Mouse (Mus musculus) MN1 (cell line): Measurements from ENCODE around the gene Sgsm2.

Experiments
- DNase-seq: peaks from one replicate; pipeline ENCODE4 v3.0.0-alpha.2; 2016; ENCODE audit warnings: low spot score

Sgsm2 gene

DNA sequence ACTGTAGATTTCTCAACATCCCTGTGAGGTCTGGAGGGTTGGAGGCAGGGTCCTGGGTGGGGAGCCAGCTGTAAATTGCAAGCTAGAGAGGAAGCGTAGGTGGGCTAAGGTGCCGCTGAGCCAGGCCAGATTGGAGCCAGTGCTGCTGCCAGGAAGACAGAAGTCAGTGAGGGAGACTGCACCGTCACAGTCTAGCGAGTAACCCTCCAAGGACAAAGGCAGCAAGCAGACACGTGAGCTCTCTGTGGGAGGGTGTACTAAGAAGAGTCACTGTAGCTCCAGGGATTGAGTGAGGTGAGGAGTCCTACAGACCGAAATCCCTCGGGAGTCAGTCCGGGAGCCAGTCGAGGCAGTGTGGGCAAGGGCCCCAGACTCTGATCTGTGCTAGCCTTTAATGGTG is 55.5 kb downstream of the Sgsm2 start:
- DNase-seq, result no peak

DNA sequence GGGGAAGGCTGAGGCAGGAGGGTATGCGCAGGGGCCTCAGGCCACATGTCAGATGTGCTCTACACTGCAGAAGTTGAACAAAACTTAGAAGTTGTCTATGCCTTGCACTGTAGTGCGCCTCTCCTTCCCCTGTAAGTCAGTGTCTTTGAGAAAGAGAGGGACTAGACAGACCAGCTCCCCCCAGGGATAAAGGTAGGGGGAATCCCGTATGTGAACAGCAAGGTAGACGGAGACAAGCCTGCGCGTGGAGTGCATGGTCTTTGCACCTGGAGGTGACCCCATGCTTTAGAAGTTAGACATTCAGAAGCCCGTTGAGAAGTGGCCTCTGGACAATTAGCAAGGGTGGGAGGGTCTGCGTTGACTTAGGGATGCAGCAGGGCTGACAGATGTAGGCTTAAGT is 56.1 kb downstream of the Sgsm2 start:
- no peak for DNase-seq

DNA sequence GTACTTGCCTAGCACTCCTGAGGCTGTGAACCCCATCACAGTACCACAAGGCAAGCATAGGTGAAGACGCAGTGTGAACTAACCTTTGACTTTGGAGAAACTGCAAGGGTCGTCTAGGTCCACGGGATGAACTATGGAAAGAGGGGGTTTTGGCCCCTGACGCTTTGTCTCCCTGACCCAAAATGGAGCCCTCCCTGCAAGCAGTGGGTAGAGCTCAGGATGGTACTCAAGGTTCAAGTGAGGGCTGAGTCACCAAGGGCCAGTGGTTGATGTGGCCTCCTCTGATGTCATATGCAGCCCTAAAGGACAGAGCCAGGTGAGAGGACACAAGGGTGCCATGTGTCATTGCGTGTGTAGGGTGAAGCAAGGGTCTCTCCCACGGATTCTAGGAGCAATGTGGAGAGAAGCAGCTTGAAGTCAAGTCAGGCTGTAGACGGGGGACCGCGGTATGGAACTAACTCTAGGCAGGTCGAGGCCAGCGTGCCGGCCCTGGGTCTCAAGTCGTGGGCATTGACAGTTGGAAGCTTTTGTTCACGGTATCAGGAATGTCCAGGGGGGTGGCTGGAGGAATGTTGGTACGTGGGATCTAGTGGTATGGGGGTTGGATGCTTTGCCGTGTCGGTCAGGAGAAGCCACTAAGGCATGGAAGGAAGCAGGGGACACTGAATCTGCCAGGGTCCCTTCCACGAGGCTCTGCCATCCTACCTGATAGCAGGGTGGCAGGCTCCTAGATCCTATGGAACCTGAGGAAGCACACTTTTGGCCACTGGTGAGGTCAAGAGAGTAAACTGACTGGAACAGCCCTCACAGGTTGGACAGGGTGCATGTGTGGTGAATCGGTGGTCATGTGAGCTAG is 56.8 kb downstream of the Sgsm2 start:
- no peak for DNase-seq

DNA sequence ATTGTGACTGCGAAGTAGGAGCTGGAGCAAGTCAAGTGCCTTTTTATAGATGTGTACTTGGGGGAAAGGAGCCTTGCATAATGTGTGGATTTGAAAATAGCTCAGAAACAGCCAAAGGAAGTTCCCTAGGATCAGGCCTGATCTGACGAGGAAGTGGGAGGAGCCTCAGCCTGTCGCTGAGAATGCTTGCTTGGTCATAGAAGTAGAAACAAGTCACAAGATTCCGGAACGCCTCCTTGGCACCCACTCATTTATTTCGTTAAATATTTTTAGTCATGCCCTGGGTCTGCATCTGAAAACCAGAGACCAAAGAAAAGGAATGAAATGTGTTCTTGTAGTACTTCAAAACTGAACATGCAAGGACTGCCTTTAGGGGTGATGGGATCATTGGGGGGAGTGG is 57.9 kb downstream of the Sgsm2 start:
- peak; percentile 47 for DNase-seq

DNA sequence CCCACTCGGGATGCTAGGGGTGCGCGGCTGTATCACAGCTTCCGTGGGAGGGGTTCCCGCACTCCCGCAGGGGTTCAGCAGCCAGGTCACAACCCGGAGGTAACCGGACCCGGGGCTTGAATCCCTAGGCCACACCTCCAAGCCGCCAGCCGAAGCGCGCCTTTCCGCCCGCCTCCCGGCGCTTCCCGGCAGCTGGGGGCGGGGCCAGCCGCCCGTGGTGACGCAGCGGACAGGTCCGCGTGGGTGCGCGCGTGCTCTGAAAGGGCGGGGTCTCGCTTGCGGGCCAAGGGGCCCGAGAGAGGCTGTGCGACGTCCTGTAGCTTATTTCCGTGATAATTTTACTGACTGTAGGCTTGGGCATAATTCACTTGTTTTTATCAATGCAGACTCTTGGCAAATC is 58.4 kb downstream of the Sgsm2 start:
- peak; percentile 94 for DNase-seq

DNA sequence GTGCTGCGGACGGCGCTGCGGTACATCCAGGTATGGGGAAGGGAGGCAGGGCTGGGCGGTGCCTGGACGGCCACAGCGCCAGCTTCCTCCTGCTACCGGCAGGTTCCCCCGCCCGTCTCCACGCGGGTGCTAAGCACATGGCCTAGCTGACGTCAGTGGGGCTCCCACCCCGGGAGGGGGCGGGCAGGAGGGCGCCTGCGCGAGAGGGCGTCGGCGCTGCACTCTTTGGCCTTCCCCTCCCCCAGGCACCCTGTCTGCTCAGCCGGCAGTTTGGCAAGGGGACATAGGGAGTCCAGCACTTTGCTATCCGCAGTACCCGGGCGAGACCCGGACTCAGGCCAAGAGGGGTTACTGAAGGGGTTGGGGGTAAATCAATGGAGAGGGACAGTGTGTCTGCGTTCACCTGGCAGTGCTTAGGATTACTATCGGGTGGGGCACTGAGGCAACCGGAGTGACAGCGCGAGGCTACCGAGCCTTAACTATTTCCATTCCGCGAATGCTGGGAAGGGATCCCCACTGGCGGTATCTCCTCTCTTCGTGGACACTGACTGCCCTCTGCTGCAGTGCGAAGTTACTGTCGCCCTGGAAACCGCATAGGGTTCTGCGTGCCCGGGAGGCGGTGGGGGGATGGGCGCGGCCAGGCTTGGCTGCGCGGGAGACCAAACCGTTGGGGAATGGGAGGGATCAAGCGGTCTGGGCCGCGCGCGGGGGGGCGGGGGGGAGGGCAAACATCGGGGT is 59.0 kb downstream of the Sgsm2 start:
- peak; percentile 93 for DNase-seq

DNA sequence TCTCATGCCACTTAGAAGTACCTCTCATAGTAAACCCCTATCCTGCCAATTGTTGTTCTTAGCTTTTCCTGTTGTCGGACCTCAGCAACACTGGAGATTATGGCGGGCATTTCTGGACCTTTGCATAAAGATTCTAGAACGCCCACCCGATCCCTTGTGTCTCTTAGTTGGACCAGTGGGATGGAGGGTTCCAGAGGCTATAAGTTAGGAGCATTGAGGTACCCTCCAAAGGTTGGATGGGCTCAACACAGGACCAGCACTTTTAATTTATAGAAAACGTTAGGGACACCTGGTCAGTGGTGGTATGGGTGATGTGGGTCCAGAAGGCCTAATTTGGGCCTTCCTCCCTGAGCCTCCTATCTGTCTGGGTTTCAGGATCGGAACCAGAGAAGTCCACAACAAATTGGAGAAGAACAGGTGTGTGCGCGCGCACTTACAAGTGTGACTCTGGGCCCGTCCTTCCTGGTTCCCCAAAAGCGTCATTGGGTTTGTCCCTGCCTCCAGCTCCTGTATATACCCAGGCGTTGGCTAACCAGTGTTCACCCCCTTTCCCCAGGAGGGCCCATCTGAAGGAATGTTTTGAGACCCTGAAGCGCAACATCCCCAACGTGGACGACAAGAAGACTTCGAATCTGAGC is 59.7 kb downstream of the Sgsm2 start:
- no peak for DNase-seq

DNA sequence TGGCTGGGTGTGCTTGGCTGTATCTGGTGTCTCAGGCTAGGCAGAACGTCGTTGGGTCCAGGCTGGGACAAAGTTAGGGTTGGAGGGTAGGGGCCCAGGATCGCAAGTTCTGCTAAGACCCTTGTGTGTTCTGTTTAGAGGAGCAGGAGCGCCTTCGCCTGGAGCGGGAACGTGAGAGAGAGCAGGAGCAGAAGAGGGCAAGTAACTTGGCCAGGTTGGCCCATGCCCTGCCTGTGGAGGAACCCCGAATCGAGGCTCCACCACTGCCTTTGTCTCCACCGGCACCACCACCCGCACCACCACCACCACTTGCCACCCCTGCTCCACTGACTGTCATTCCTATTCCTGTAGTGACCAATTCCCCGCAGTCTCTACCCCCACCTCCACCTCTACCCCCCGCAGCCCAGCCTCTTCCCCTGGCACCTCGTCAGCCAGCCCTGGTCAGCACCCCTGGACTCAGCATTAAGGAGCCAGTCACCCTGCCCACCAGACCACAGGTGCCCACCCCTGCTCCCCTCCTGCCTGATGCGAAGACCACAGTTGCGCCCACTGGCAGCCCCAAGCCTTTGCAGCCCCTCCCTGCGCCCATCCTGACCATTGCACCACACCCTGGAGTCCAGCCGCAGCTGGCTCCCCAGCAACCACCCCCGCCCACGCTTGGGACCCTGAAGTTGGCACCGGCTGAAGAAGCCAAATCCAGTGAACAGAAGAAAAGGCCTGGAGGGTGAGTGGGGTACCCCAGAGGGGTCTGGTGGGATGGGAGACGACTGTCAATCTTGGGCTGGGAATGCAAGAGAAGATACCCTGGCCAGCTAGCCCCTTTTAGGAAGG is 60.4 kb downstream of the Sgsm2 start:
- no peak for DNase-seq

DNA sequence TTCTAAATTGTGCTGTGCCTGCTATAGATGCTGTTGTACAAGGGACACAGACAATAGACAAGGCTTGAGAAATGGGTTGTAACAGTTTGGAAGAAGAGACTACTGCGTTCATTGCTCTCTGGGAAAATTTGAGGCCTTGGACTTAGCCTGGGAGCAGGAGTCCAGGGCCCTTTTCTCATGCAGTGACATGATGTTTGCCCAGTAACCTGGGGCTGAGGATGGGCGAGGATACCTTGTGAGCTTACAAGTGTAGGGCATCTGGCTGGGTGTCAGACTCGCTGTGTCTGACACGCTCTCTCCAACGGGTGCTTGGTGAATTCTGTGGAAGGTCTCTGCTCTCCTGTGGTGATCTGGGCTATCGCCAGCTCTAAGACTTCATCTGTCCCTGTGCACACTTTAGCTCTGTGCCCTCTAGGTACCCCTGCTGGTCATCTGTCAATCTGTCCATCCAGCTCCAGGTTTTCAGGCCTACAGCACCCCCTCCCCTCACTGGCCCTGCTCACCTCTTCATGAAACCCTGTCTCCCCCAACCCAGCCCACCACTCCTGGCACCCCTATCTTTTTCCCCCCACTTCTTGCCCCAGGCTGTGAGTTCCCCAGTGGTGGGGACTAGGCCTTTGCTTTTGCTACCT is 61.2 kb downstream of the Sgsm2 start:
- no peak for DNase-seq

DNA sequence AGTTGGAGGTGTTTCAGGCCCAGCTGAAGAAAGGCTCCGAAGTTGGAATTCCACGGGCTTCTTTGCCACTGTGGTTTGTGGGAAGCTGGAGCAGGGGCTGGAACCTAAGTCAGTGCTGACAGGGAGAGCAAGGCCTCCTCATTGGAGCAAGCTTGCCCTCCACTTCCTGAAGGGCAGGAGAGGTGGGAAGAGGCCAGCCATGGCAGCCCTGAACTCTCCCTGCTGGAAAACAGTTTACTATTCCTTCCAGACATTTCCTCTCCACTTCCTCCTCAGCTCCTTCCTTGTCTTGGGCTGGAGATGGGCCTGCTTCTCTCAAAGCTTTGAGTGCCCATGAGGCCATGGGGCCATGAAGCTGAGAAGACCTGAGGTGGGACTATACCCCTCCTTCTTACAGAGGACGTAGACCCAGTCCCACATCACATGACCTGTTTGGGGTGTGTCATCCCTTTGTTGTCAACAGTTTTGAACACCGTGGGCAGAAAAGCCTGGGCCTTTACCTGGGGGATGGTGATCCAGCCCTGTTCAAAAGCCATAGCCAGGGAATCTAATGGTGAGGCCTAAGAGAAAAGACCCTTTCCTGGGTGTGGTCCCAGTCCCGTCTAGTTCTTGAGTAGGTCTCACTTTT is 62.1 kb downstream of the Sgsm2 start:
- no peak for DNase-seq

DNA sequence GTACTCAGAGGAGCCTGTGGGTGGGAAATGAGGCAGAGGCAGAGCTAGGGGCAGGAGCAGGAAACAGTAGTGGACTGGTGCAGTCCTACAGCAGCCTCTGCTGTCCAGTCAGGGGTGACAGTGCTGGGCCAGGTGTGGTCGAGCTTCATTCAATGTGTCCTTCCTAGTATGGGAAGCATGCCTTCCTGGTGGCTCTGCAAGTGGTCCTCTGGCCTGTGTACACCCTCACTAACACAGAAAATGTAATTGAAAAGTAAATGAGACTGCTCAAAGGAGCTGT is 62.6 kb downstream of the Sgsm2 start:
- DNase-seq, result no peak

DNA sequence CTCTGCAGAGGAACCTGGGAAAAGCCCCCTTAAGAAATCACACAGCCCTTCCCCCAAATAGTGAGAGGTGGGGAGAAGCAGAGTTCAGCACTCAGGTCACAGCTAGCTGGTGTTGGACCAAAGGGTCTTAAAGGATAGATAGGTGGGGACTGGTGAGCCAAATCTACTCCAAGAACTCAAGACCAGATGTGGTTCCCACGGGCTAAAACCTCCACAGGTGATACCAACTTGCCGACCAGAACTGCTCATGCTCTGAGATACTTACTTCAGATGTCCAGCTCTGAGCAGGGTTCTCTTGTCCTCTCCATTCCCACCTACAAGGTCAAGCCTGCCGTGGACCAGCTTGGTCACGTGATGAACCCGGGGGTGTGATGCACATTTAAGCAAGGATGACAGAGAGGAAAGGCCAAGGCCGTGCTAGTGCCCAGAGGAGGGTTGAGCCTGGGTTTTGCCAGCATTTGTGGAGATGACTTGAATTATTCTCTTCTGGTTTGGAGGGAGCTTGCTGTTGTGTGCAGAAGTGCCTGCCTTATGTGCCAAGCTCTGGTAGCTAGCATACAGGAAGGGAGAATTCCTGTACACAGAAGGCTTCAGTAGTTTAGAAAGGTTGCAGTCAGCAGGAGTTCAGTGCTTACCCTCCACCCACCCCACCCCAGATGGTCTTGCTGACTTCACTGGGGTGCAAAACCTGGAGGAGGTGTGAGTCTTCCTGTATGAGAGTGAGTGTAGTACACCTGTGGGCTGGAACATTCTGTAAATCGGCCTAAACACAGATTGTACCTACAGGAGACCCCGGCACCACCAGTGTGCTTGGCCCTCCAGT is 63.1 kb downstream of the Sgsm2 start:
- no peak for DNase-seq

DNA sequence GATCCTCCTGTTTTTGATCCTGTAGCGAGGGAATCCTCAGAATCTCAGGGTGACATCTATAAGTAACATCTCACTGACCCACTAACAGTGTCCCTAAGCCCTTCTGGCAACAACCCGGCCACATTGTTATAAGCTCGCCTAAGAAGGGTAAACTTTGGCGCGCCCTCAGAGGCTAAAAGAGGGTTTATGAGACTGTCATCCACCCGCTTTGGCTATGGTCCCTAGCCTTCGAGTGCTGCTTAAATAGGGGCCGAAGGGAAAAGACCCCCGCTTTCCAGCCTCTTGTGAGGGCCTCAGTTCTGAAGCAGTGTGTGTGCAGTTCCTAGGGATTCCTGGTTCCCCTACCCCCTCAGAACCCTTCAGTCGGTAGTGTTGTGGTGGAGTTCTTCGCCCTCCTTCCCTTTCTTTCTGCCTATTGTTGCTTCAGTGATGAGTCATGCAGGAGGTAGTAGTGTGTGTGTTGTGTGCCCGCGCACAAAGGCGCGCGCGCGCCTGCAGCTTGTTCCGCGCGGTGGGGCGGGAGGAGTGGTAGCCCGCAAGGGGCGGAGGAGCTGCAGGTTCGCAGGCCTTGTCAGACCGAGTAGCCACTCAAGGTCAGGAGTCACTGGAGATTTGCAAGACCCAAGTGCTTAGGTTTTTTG is 64.2 kb downstream of the Sgsm2 start:
- DNase-seq, result peak; percentile 80

DNA sequence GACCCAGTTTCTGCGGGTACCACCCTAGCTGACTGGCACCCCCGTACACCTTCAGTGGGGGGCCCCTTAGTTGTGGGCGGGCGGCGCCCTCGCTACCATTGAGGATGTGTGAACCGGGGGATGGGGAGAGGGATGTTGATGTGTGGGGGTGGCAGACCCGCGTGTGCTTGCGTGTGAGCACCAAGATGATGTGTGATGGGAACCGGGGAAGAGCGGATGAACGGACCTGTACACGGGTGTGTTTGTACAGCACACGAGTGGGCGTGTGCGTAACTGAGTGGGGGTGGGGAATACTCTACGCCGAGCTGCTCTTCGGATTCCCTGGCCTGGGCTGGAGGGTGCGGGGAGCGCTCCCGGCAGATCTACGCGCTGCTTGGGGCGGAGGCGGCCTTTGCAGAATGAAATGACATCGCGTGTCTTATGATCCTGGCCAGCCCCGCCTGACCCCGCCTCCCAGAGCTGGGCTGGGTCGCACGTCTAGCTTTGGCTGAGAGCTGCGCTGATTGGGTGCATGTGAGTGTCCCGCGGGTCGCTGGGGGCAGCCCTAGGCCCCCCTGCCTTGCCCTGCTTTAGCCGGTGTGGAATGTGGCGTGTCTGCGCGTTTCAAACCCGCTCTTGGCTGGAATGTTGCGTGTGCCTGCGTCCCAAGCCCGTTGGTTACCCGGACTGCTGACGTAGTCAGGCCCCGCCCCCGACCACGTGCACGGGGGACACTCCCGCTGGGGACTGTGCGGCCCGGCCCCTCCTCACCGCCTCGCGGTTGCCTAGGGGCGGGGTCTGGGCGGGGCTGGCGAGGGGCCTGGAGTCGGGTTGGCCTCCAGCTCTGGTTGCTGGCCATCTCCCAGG is 65.0 kb downstream of the Sgsm2 start:
- DNase-seq, result peak; percentile 98

DNA sequence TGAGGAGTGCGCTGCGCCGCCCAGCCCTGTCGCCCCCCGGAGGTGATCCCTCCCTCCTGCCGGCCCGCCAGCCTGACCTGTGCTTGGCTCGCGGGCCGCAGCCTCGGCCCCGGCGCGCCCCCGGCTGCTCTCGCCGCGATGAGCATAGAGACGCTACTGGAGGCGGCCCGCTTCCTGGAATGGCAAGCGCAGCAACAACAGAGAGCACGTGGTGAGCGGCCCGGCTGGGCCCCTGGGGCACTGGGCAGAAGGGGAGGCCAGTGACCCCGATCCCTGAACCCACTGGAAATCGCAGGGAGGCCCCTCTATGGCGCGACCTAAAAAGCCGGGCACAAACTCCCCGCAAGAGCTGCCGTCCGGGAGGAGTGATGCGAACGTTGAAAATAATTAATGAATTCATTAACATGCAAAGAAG is 65.7 kb downstream of the Sgsm2 start:
- peak; percentile 64 for DNase-seq

DNA sequence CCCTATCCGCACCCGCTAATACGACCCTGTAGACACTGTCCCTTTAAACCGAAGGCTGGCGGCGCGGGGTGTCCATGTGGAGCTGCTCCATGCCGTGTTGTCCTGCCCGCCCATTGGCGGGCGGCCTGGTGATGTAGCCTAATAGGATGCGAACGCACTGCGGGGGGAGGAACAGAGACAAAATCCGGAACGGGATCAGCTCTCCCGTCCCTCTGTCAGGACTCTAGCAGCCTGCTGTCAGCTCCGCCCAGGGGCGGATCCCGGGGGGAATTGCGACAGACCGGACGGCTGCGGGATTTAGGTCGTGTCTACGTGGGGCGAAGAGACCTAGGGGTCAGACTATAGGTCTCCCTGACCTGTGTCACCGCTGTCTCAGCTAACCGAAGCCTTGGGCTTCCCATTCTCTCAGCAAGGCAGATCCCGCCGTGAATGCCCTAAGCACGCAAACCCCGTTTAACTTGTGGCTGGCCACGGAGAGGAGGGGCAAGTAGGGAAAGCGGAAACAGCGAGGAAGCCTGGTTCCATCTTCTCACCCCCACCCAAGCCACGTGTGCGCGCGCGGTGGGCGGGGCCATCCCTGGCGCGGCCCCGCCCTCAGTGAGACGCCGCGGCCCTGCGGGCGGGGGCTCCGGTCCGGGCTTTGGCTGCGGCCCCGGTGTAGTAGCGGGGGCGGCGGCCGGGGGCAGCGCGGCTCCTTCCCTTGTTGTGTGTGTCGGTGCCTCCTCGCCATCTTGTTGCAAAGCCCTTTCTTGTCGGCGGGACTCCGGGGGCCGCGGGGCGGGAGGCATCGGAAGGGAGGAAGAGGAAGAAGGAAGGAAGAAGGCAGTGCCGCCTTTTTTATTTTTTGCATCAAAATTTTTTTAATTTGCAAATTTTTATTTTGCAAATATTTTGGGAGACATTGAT is 66.4 kb downstream of the Sgsm2 start, which contains the start of gene Mnt:
TSS of gene Mnt (plus strand) at position 665 of the 906 bp plus-strand sequence.
- peak; percentile 98 for DNase-seq

DNA sequence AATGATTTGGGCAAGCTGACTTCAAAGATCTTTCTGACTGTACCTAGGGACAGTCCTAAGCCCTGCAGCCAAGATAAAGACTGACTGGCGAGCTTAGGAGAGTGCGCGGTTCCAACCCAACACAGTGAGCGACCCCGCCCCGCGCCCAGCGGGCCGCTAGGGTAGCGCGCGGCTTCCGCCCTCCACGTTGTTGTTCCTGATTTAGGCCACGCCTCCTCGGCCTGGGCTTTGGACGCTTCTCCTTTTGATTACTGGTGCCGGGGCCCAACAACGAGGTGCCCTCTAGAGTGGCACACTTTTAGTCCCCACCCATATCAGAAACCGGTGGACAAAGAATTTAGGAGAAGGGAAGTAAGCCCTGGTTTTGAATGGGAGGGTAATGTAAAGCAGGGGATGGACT is 67.0 kb downstream of the Sgsm2 start:
- DNase-seq, result peak; percentile 89
